Mouse (Mus musculus) olfactory bulb, adult 2 months (tissue): ENCODE results near the gene Mpig6b.

ENCODE experiments used
- CTCF ChIP-seq: fragments of 200-500 bp; IDR thresholded peaks from 2 replicates; pipeline ENCODE4 v1.5.1; 2012; ENCODE audit warnings: low read depth, mild to moderate bottlenecking, low read length, moderate library complexity; ENCODE audit not compliant: insufficient read depth
- POLR2A ChIP-seq: fragments of 200-500 bp; IDR thresholded peaks from 2 replicates; pipeline ENCODE4 v1.6.1; 2012; ENCODE audit warnings: mild to moderate bottlenecking, low read depth, low read length, moderate library complexity; ENCODE audit not compliant: insufficient read depth

GRCm38 (mm10) chr17:35051156-35052086, 14.6 kb downstream of the Mpig6b start:
- TF ChIP-seq CTCF = no peak
- no peak for TF ChIP-seq POLR2A
